Mouse (Mus musculus) brain, embryonic 14.5 days (tissue): ENCODE results near the gene Gadd45b. TPM values are rescaled to one million over a fixed set of nuclear protein-coding genes. Genes with fewer than 3 reads are reported as not detected.

Experiments
- DNase-seq: peaks from one replicate; pipeline ENCODE4 v3.0.0-alpha.2; 2011; ENCODE audit warnings: low read depth
- CTCF ChIP-seq: fragments of 200-500 bp; IDR thresholded peaks from 2 replicates; pipeline ENCODE4 v1.5.1; 2012; ENCODE audit warnings: inconsistent platforms, mild to moderate bottlenecking, moderate library complexity, borderline replicate concordance; ENCODE audit not compliant: insufficient read depth, insufficient read length; ENCODE audit errors: extremely low read depth
- POLR2A ChIP-seq: fragments of 200-500 bp; IDR thresholded peaks from 2 replicates; pipeline ENCODE4 v1.6.1; 2012; ENCODE audit warnings: mild to moderate bottlenecking, inconsistent platforms, borderline replicate concordance; ENCODE audit not compliant: poor library complexity, insufficient read depth, insufficient read length, severe bottlenecking; ENCODE audit errors: extremely low read depth
- polyA plus RNA-seq: library from polyadenylated mRNA; depleted of rRNA; stranded (reverse); fragments of >200 nt; gene quantifications from 2 replicates; pipeline ENCODE4 v1.2.3, GENCODE M21; 2012

The Gadd45b gene
- polyA plus RNA-seq, 1 experiment = 8.4 TPM

- peak; percentile 49 for DNase-seq
- no peak for TF ChIP-seq POLR2A
- no peak for TF ChIP-seq CTCF
Measured at GRCm38 (mm10) chr10:80931153-80931671, 1.3 kb downstream of the Gadd45b start.

- peak; percentile 8 for DNase-seq
- TF ChIP-seq POLR2A (no peak), CTCF (no peak)
Measured at GRCm38 (mm10) chr10:80931695-80932094, 1.8 kb downstream of the Gadd45b start.

GRCm38 (mm10) chr10:80932206-80932605, 2.3 kb downstream of the Gadd45b start:
- no peak for TF ChIP-seq POLR2A
- TF ChIP-seq CTCF = no peak
- DNase-seq = peak; percentile 67

- no peak for DNase-seq
Measured at GRCm38 (mm10) chr10:80932700-80933420, 3.0 kb downstream of the Gadd45b start.

GRCm38 (mm10) chr10:80933421-80933979, 3.6 kb downstream of the Gadd45b start:
- peak; percentile 37 for DNase-seq
- no peak for TF ChIP-seq POLR2A
- TF ChIP-seq CTCF = no peak

More at GRCm38 (mm10) chr10:80932700-80933420, 3.0 kb downstream of the Gadd45b start:
- TF ChIP-seq CTCF (no peak), POLR2A (no peak)

- no peak for TF ChIP-seq POLR2A
- TF ChIP-seq CTCF = no peak
- DNase-seq = no peak
Measured at GRCm38 (mm10) chr10:80934136-80934985, 4.5 kb downstream of the Gadd45b start.

GRCm38 (mm10) chr10:80935241-80935640, 5.4 kb downstream of the Gadd45b start:
- DNase-seq = no peak
- no peak for TF ChIP-seq CTCF
- TF ChIP-seq POLR2A = no peak

GRCm38 (mm10) chr10:80935698-80936097, 5.8 kb downstream of the Gadd45b start:
- no peak for TF ChIP-seq POLR2A
- TF ChIP-seq CTCF = no peak
- peak; percentile 66 for DNase-seq

GRCm38 (mm10) chr10:80936135-80936809, 6.4 kb downstream of the Gadd45b start:
- TF ChIP-seq CTCF = no peak
- DNase-seq = peak; percentile 92

- no peak for TF ChIP-seq CTCF
- TF ChIP-seq POLR2A = no peak
- DNase-seq = no peak
Measured at GRCm38 (mm10) chr10:80936810-80937164, 6.9 kb downstream of the Gadd45b start.

GRCm38 (mm10) chr10:80937646-80938045, 7.8 kb downstream of the Gadd45b start:
- peak; percentile 74 for DNase-seq
- TF ChIP-seq POLR2A = no peak
- TF ChIP-seq CTCF = no peak
